Mouse (Mus musculus): ENCODE results near the gene Vstm5. TPM values are rescaled to one million over a fixed set of nuclear protein-coding genes. Genes with fewer than 3 reads are reported as not detected.

The Vstm5 gene
- polyA plus RNA-seq, 1 experiment from 2014 or later, result 3.7 TPM

- 50% methylated on average over 7 of the region's 7 CpGs for WGBS (ENCODE audit: insufficient replicate concordance)
- no peak; the same call in 1 of the 2 replicates for ATAC-seq (replicated peaks; ENCODE audit: insufficient number of reproducible peaks, low FRiP score, low TSS enrichment)
Observed at GRCm38 (mm10) chr9:15250376-15250775, 11.5 kb downstream of the Vstm5 start.

GRCm38 (mm10) chr9:15252196-15252595, 13.4 kb downstream of the Vstm5 start:
- no peak for ATAC-seq (replicated peaks; ENCODE audit: insufficient number of reproducible peaks, low FRiP score, low TSS enrichment)

More at GRCm38 (mm10) chr9:15250376-15250775, 11.5 kb downstream of the Vstm5 start:
- no peak overlapping the region for H3K9ac ChIP-seq (ENCODE audit: low read depth, low read length)
- H3K36me3 ChIP-seq (ENCODE audit: control insufficient read depth, insufficient read depth, low read length), result no peaks in the 10 kb centered on the region
- no peaks in the 10 kb centered on the region for H3K4me1 ChIP-seq (ENCODE audit: control insufficient read depth, insufficient read depth, low read length)
- H3K4me2 ChIP-seq, result no peak overlapping the region
- no peak overlapping the region for H3K27ac ChIP-seq (ENCODE audit: low read depth, low read length)
- no peaks in the 10 kb centered on the region for H3K9me3 ChIP-seq (replicated peaks; ENCODE audit: control insufficient read depth, low read length)
- H3K27me3 ChIP-seq (ENCODE audit: control insufficient read depth, insufficient read depth, low read length), result no peaks in the 10 kb centered on the region
- no peak overlapping the region for H3K4me3 ChIP-seq (ENCODE audit: low read depth, low read length)

GRCm38 (mm10) chr9:15254501-15254900, 15.7 kb downstream of the Vstm5 start:
- no peak for ATAC-seq (replicated peaks; ENCODE audit: insufficient number of reproducible peaks, low FRiP score, low TSS enrichment)
- Histone ChIP-seq H3K4me2 (no peak overlapping the region), H3K4me1 (ENCODE audit: control insufficient read depth, insufficient read depth, low read length) (no peaks in the 10 kb centered on the region), H3K4me3 (ENCODE audit: low read depth, low read length) (no peak overlapping the region), H3K9me3 (replicated peaks; ENCODE audit: control insufficient read depth, low read length) (no peaks in the 10 kb centered on the region), H3K27me3 (ENCODE audit: control insufficient read depth, insufficient read depth, low read length) (no peaks in the 10 kb centered on the region), H3K36me3 (ENCODE audit: control insufficient read depth, insufficient read depth, low read length) (no peaks in the 10 kb centered on the region), H3K27ac (ENCODE audit: low read depth, low read length) (no peak overlapping the region), H3K9ac (ENCODE audit: low read depth, low read length) (no peak overlapping the region)
- 74% methylated on average over 7 of the region's 7 CpGs for WGBS (ENCODE audit: insufficient replicate concordance)

More at GRCm38 (mm10) chr9:15252196-15252595, 13.4 kb downstream of the Vstm5 start:
- no peaks in the 10 kb centered on the region for H3K4me1 ChIP-seq (ENCODE audit: control insufficient read depth, insufficient read depth, low read length)
- H3K9ac ChIP-seq (ENCODE audit: low read depth, low read length), result no peak overlapping the region
- no peak overlapping the region for H3K4me3 ChIP-seq (ENCODE audit: low read depth, low read length)
- no peak overlapping the region for H3K4me2 ChIP-seq
- 77% methylated on average over 7 of the region's 7 CpGs for WGBS (ENCODE audit: insufficient replicate concordance)
- no peaks in the 10 kb centered on the region for H3K9me3 ChIP-seq (replicated peaks; ENCODE audit: control insufficient read depth, low read length)
- no peaks in the 10 kb centered on the region for H3K36me3 ChIP-seq (ENCODE audit: control insufficient read depth, insufficient read depth, low read length)
- H3K27me3 ChIP-seq (ENCODE audit: control insufficient read depth, insufficient read depth, low read length), result no peaks in the 10 kb centered on the region
- no peak overlapping the region for H3K27ac ChIP-seq (ENCODE audit: low read depth, low read length)

GRCm38 (mm10) chr9:15256214-15256613, 17.4 kb downstream of the Vstm5 start:
- no peak overlapping the region for H3K27ac ChIP-seq (ENCODE audit: low read depth, low read length)
- H3K36me3 ChIP-seq (ENCODE audit: control insufficient read depth, insufficient read depth, low read length), result peaks cover 7% of the 10 kb centered on the region
- no peak overlapping the region for H3K4me2 ChIP-seq
- no peak; the same call in 1 of the 2 replicates for ATAC-seq (replicated peaks; ENCODE audit: insufficient number of reproducible peaks, low FRiP score, low TSS enrichment)
- no peak overlapping the region for H3K9ac ChIP-seq (ENCODE audit: low read depth, low read length)
- H3K4me1 ChIP-seq (ENCODE audit: control insufficient read depth, insufficient read depth, low read length), result no peaks in the 10 kb centered on the region
- WGBS (ENCODE audit: insufficient replicate concordance), result 76% methylated on average over 3 of the region's 3 CpGs
- H3K9me3 ChIP-seq (replicated peaks; ENCODE audit: control insufficient read depth, low read length), result no peaks in the 10 kb centered on the region
- no peaks in the 10 kb centered on the region for H3K27me3 ChIP-seq (ENCODE audit: control insufficient read depth, insufficient read depth, low read length)
- H3K4me3 ChIP-seq (ENCODE audit: low read depth, low read length), result no peak overlapping the region

GRCm38 (mm10) chr9:15261980-15262379, 23.1 kb downstream of the Vstm5 start:
- H3K36me3 ChIP-seq (ENCODE audit: control insufficient read depth, insufficient read depth, low read length), result peaks cover 29% of the 10 kb centered on the region
- H3K9me3 ChIP-seq (replicated peaks; ENCODE audit: control insufficient read depth, low read length), result no peaks in the 10 kb centered on the region
- ATAC-seq (replicated peaks; ENCODE audit: insufficient number of reproducible peaks, low FRiP score, low TSS enrichment), result no peak
- no peaks in the 10 kb centered on the region for H3K27me3 ChIP-seq (ENCODE audit: control insufficient read depth, insufficient read depth, low read length)
- WGBS (ENCODE audit: insufficient replicate concordance), result 90% methylated on average over 8 of the region's 8 CpGs
- H3K4me2 ChIP-seq, result no peak overlapping the region
- H3K9ac ChIP-seq (ENCODE audit: low read depth, low read length), result no peak overlapping the region
- H3K27ac ChIP-seq (ENCODE audit: low read depth, low read length), result no peak overlapping the region
- no peaks in the 10 kb centered on the region for H3K4me1 ChIP-seq (ENCODE audit: control insufficient read depth, insufficient read depth, low read length)
- H3K4me3 ChIP-seq (ENCODE audit: low read depth, low read length), result no peak overlapping the region

- Histone ChIP-seq H3K9ac (ENCODE audit: low read depth, low read length) (no peak overlapping the region), H3K27me3 (ENCODE audit: control insufficient read depth, insufficient read depth, low read length) (no peaks in the 10 kb centered on the region), H3K27ac (ENCODE audit: low read depth, low read length) (no peak overlapping the region), H3K36me3 (ENCODE audit: control insufficient read depth, insufficient read depth, low read length) (peaks cover 36% of the 10 kb centered on the region), H3K9me3 (replicated peaks; ENCODE audit: control insufficient read depth, low read length) (no peaks in the 10 kb centered on the region), H3K4me1 (ENCODE audit: control insufficient read depth, insufficient read depth, low read length) (no peaks in the 10 kb centered on the region), H3K4me3 (ENCODE audit: low read depth, low read length) (no peak overlapping the region), H3K4me2 (no peak overlapping the region)
- WGBS (ENCODE audit: insufficient replicate concordance), result 92% methylated on average over 10 of the region's 10 CpGs
- no peak for ATAC-seq (replicated peaks; ENCODE audit: insufficient number of reproducible peaks, low FRiP score, low TSS enrichment)
Observed at GRCm38 (mm10) chr9:15263487-15263886, 24.6 kb downstream of the Vstm5 start.

GRCm38 (mm10) chr9:15273981-15274380, 35.1 kb downstream of the Vstm5 start:
- Histone ChIP-seq H3K4me3 (ENCODE audit: low read depth, low read length) (no peak overlapping the region), H3K36me3 (ENCODE audit: control insufficient read depth, insufficient read depth, low read length) (peaks cover 38% of the 10 kb centered on the region), H3K27me3 (ENCODE audit: control insufficient read depth, insufficient read depth, low read length) (no peaks in the 10 kb centered on the region), H3K9ac (ENCODE audit: low read depth, low read length) (no peak overlapping the region), H3K4me1 (ENCODE audit: control insufficient read depth, insufficient read depth, low read length) (peaks cover 2% of the 10 kb centered on the region; the same call in 1 of the 2 replicates), H3K9me3 (replicated peaks; ENCODE audit: control insufficient read depth, low read length) (no peaks in the 10 kb centered on the region), H3K27ac (ENCODE audit: low read depth, low read length) (no peak overlapping the region), H3K4me2 (no peak overlapping the region)
- ATAC-seq (replicated peaks; ENCODE audit: insufficient number of reproducible peaks, low FRiP score, low TSS enrichment), result no peak
- WGBS (ENCODE audit: insufficient replicate concordance), result 96% methylated on average over 2 of the region's 2 CpGs

GRCm38 (mm10) chr9:15276855-15277254, 38.0 kb downstream of the Vstm5 start:
- no peak overlapping the region for H3K4me2 ChIP-seq
- 91% methylated on average over 4 of the region's 4 CpGs for WGBS (ENCODE audit: insufficient replicate concordance)
- H3K27ac ChIP-seq (ENCODE audit: low read depth, low read length), result no peak overlapping the region
- no peak for ATAC-seq (replicated peaks; ENCODE audit: insufficient number of reproducible peaks, low FRiP score, low TSS enrichment)
- H3K4me3 ChIP-seq (ENCODE audit: low read depth, low read length), result no peak overlapping the region
- H3K27me3 ChIP-seq (ENCODE audit: control insufficient read depth, insufficient read depth, low read length), result no peaks in the 10 kb centered on the region
- H3K9ac ChIP-seq (ENCODE audit: low read depth, low read length), result no peak overlapping the region
- no peaks in the 10 kb centered on the region for H3K9me3 ChIP-seq (replicated peaks; ENCODE audit: control insufficient read depth, low read length)
- peaks cover 8% of the 10 kb centered on the region; the same call in 1 of the 2 replicates for H3K4me1 ChIP-seq (ENCODE audit: control insufficient read depth, insufficient read depth, low read length)
- H3K36me3 ChIP-seq (ENCODE audit: control insufficient read depth, insufficient read depth, low read length), result peaks cover 26% of the 10 kb centered on the region

- Histone ChIP-seq H3K4me1 (ENCODE audit: control insufficient read depth, insufficient read depth, low read length) (peaks cover 8% of the 10 kb centered on the region; the same call in 1 of the 2 replicates), H3K27ac (ENCODE audit: low read depth, low read length) (no peak overlapping the region), H3K27me3 (ENCODE audit: control insufficient read depth, insufficient read depth, low read length) (no peaks in the 10 kb centered on the region), H3K9me3 (replicated peaks; ENCODE audit: control insufficient read depth, low read length) (no peaks in the 10 kb centered on the region), H3K9ac (ENCODE audit: low read depth, low read length) (no peak overlapping the region), H3K36me3 (ENCODE audit: control insufficient read depth, insufficient read depth, low read length) (peaks cover 19% of the 10 kb centered on the region), H3K4me3 (ENCODE audit: low read depth, low read length) (no peak overlapping the region), H3K4me2 (no peak overlapping the region)
- 92% methylated on average over 3 of the region's 3 CpGs for WGBS (ENCODE audit: insufficient replicate concordance)
- no peak for ATAC-seq (replicated peaks; ENCODE audit: insufficient number of reproducible peaks, low FRiP score, low TSS enrichment)
Observed at GRCm38 (mm10) chr9:15278343-15278742, 39.5 kb downstream of the Vstm5 start.
